Mouse (Mus musculus) heart, embryonic 16.5 days (tissue): Measurements from ENCODE around the gene Abcf1. TPM values are rescaled to one million over a fixed set of nuclear protein-coding genes. Genes with fewer than 3 reads are reported as not detected.
A peak's percentile ranks its signal among the peaks of the same experiment; 100 is the strongest.

Source experiments
- ATAC-seq: fragments of 200-750 bp; cut with Nextera tagmentation; replicated peaks from 2 replicates; pipeline ENCODE4 v1.8.0; 2017; ENCODE audit warnings: moderate number of reproducible peaks; ENCODE audit not compliant: insufficient read depth, low FRiP score; ENCODE audit errors: extremely low read depth
- H3K27ac ChIP-seq: fragments of 300-500 bp; sonication (generic); 2 replicates; pipeline ENCODE4 v1.5.1; 2014; ENCODE audit warnings: mild to moderate bottlenecking, low read length, control low read depth, moderate library complexity
- H3K27me3 ChIP-seq: fragments of 300-500 bp; sonication (generic); 2 replicates; pipeline ENCODE4 v1.6.1; 2014; ENCODE audit warnings: low read length, mixed read lengths; ENCODE audit not compliant: control insufficient read depth, insufficient read depth
- H3K36me3 ChIP-seq: fragments of 300-500 bp; sonication (generic); 2 replicates; pipeline ENCODE4 v1.6.1; 2014; ENCODE audit not compliant: control insufficient read depth, insufficient read depth
- H3K4me1 ChIP-seq: fragments of 300-500 bp; sonication (generic); 2 replicates; pipeline ENCODE4 v1.6.1; 2014; ENCODE audit warnings: low read length, mixed read lengths; ENCODE audit not compliant: control insufficient read depth, insufficient read depth
- H3K4me2 ChIP-seq: fragments of 300-500 bp; sonication (generic); 2 replicates; pipeline ENCODE4 v1.6.1; 2014; ENCODE audit warnings: low read depth, mild to moderate bottlenecking, control low read depth, low read length
- H3K4me3 ChIP-seq: fragments of 300-500 bp; sonication (generic); 2 replicates; pipeline ENCODE4 v1.5.1; 2014; ENCODE audit warnings: mild to moderate bottlenecking, control low read depth, low read length
- H3K9ac ChIP-seq: fragments of 300-500 bp; sonication (generic); 2 replicates; pipeline ENCODE4 v1.6.1; 2014; ENCODE audit warnings: low read length, control low read depth
- H3K9me3 ChIP-seq: fragments of 300-500 bp; sonication (generic); replicated peaks from 2 replicates; pipeline ENCODE4 v1.6.1; 2016; ENCODE audit warnings: low read length; ENCODE audit not compliant: control insufficient read depth
- WGBS: fragments of 180-500 bp; shearing (Covaris S2); extraction: QIAGEN DNeasy Blood & Tissue Kit; methylation state at CpG from one replicate; pipeline ENCODE4 v1.1.7; 2014; 5-methylcytosine and 5-hydroxymethylcytosine counted together
- polyA plus RNA-seq: library from polyadenylated mRNA; unstranded; fragments of >200 nt; fragmentation: Nextera tagmentation; extraction: Ambion mirVana; gene quantifications from 2 replicates; pipeline ENCODE4 v1.2.1, GENCODE M21; 2015

The Abcf1 gene
- polyA plus RNA-seq, 1 experiment from 2014 or later, result 63.2 TPM

DNA sequence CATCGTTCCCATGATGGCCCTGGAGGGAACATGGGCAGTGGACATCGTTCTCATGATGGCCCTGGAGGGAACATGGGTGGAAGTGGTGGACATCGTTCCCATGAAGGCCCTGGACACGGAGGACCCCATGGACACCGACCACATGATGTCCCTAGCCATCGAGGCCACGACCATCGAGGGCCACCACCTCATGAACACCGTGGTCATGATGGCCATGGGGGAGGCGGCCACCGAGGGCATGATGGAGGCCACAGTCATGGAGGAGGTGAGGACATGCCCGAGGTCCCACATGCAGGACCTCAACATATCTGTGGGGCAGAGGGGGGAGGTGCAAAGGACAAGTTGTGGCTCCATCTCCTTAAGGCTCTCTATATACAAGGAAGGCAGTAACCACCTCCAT, 38.9 kb downstream of the Abcf1 start:
- peaks cover 47% of the 10 kb centered on the region for H3K36me3 ChIP-seq
- H3K4me2 ChIP-seq, result no peak overlapping the region
- no peak overlapping the region for H3K27ac ChIP-seq
- H3K9ac ChIP-seq, result no peak overlapping the region
- WGBS, result 95% methylated on average over 12 of the region's 12 CpGs
- H3K9me3 ChIP-seq, result no peaks in the 10 kb centered on the region
- H3K27me3 ChIP-seq, result no peaks in the 10 kb centered on the region
- H3K4me1 ChIP-seq, result no peaks in the 10 kb centered on the region
- ATAC-seq, result no peak
- H3K4me3 ChIP-seq, result no peak overlapping the region

DNA sequence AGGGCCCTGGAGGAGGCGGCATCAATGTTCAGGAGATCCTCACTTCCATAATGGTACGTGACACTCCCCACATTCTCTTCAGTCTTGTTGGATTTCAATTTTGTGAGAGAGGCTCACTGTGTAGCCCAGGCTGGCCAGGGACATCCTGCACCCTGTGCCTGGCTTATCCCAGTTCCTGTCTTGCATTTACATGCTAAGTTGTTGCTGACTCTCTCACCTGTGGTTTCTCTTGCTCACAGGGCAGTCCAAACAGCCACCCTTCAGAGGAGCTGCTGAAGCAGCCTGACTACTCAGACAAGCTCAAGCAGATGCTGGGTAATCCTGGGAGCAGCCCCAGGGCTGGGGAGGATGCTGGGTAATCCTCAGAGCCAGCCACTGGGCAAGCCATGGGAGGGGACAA, 40.0 kb downstream of the Abcf1 start:
- no peak for ATAC-seq
- Histone ChIP-seq H3K9me3 (no peaks in the 10 kb centered on the region), H3K9ac (no peak overlapping the region), H3K4me1 (no peaks in the 10 kb centered on the region), H3K4me2 (no peak overlapping the region), H3K27ac (no peak overlapping the region), H3K36me3 (peaks cover 54% of the 10 kb centered on the region), H3K4me3 (no peak overlapping the region), H3K27me3 (no peaks in the 10 kb centered on the region)
- WGBS, result 98% methylated on average over 2 of the region's 2 CpGs

DNA sequence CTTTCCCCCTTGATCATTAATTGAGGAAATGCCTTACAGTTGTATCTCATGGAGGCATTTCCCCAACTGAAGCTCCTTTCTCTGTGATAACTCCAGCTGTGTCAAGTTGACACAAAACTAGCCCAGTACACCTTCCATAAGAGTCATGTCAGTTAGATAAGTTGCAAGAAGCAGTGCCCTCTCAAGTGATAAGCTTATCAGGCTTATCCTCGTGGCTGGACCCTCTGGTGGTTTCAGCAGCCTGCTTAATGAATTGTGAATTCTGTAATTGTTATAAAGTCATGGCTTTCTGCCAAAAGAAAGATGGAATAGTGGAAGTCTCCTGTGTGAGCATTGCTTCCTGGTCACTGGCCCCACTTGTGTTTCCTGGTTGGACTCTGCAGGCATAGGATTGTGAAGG, 42.1 kb downstream of the Abcf1 start:
- Histone ChIP-seq H3K36me3 (peaks cover 65% of the 10 kb centered on the region), H3K4me3 (no peak overlapping the region), H3K27ac (no peak overlapping the region), H3K27me3 (no peaks in the 10 kb centered on the region), H3K4me1 (no peaks in the 10 kb centered on the region), H3K9ac (no peak overlapping the region), H3K9me3 (no peaks in the 10 kb centered on the region), H3K4me2 (no peak overlapping the region)
- 15% methylated on average over 1 of the region's 1 CpGs for WGBS
- ATAC-seq, result no peak

DNA sequence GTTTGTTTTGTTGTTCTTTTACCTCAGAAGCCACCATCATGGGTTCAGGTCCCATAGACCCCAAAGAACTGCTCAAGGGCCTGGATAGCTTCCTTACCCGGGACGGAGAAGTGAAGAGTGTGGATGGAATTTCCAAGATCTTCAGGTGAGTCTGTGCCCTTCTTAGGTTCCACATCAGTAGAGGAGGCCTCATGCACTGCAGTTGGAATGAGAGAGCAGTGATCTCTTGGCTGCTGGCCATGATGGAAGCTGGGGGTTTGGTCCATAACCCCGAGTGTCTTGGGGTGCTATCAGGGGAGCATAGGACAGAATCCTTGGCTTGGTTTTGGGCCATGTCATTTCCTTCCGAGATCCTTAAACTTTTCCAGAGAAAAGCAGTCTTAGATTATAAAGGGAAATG, 46.3 kb downstream of the Abcf1 start:
- Histone ChIP-seq H3K9ac (no peak overlapping the region), H3K4me1 (peaks cover 13% of the 10 kb centered on the region), H3K9me3 (no peaks in the 10 kb centered on the region), H3K4me3 (no peak overlapping the region), H3K36me3 (peaks cover 41% of the 10 kb centered on the region), H3K27me3 (no peaks in the 10 kb centered on the region), H3K27ac (no peak overlapping the region), H3K4me2 (no peak overlapping the region)
- ATAC-seq, result no peak
- 84% methylated on average over 4 of the region's 4 CpGs for WGBS

DNA sequence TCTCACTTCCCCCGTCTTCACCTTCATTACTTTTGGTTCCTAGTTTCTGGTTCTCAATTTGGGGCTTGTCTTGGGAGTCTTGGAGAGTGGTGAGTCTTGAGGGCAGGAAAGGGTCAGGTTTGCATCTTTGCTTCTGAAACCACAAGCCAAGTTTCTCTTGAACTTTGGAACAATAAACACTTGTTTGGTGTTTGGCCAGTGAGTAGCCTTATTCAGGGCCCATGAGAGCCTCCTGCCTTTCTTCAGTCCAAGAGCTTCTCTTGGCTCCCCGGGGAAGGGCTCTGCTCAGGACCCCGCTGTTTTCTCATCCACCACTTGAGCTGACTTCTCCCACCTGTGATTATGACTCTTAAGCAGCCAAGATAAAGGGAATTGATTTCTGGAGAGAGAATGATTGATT, 47.0 kb downstream of the Abcf1 start:
- H3K4me1 ChIP-seq, result peaks cover 13% of the 10 kb centered on the region
- H3K27me3 ChIP-seq, result no peaks in the 10 kb centered on the region
- H3K4me3 ChIP-seq, result no peak overlapping the region
- H3K9me3 ChIP-seq, result no peaks in the 10 kb centered on the region
- no peak for ATAC-seq
- peaks cover 34% of the 10 kb centered on the region for H3K36me3 ChIP-seq
- no peak overlapping the region for H3K9ac ChIP-seq
- H3K27ac ChIP-seq, result no peak overlapping the region
- no peak overlapping the region for H3K4me2 ChIP-seq
- 84% methylated on average over 3 of the region's 3 CpGs for WGBS

DNA sequence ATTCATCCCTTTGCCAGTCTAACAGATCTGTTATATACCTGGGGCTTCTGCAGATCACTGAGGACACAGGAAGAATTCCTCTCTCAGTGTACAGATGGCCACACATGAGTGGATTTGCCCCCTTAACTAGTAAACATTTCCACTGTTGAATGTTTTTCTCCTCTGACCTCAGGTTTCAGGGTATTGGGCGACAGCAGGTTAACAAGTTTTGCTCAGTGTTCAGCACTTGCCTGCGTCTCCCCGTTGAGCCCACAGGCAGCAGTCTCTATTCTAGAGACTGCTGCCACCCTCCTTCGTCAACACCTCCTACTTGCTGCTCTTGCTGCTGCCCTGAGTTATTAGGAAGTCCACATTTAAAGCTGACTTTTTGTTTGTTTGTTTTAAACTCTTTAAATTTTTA, 47.9 kb downstream of the Abcf1 start:
- no peak overlapping the region for H3K9ac ChIP-seq
- no peaks in the 10 kb centered on the region for H3K9me3 ChIP-seq
- no peak overlapping the region for H3K4me2 ChIP-seq
- H3K4me3 ChIP-seq, result no peak overlapping the region
- H3K36me3 ChIP-seq, result peaks cover 28% of the 10 kb centered on the region
- WGBS, result 60% methylated on average over 4 of the region's 4 CpGs
- H3K4me1 ChIP-seq, result peaks cover 13% of the 10 kb centered on the region
- ATAC-seq, result no peak
- no peaks in the 10 kb centered on the region for H3K27me3 ChIP-seq
- H3K27ac ChIP-seq, result no peak overlapping the region

DNA sequence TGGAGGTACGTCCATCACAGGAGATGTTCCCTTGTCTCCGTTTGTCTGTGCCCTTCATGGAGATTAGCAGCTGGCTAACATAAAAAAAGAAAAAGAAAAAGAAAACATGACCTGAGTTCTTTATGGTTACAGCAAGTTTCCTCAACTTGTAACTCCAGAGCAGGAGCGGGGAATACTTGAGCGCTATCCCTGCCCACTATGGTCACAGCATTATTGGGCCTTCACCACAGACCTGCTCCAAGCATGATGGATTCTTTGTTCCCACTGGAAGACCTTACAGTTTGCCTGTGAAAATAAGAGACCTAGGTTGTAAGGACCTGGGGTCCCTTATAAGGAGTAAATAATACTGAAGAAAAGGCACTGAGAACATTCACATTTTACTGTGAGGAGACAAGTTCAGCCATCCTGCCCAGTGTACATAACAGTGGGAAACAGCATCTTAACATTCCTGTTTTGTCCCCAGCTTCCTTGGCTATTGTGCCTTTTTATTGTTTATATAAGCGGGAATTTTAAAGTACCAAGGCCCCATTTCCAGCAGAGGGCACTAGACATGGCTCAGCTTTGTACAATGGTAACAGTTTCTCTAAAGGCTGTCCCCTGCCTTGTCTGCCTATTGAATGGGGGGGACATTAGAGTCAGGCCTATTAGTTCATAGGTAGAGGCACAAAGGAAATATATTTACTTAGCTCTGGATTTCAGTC, 48.5 kb downstream of the Abcf1 start:
- peaks cover 13% of the 10 kb centered on the region for H3K4me1 ChIP-seq
- no peaks in the 10 kb centered on the region for H3K27me3 ChIP-seq
- H3K4me2 ChIP-seq, result no peak overlapping the region
- H3K9ac ChIP-seq, result no peak overlapping the region
- H3K9me3 ChIP-seq, result no peaks in the 10 kb centered on the region
- peaks cover 21% of the 10 kb centered on the region for H3K36me3 ChIP-seq
- no peak overlapping the region for H3K27ac ChIP-seq
- H3K4me3 ChIP-seq, result no peak overlapping the region
- 76% methylated on average over 5 of the region's 5 CpGs for WGBS
- ATAC-seq, result no peak

DNA sequence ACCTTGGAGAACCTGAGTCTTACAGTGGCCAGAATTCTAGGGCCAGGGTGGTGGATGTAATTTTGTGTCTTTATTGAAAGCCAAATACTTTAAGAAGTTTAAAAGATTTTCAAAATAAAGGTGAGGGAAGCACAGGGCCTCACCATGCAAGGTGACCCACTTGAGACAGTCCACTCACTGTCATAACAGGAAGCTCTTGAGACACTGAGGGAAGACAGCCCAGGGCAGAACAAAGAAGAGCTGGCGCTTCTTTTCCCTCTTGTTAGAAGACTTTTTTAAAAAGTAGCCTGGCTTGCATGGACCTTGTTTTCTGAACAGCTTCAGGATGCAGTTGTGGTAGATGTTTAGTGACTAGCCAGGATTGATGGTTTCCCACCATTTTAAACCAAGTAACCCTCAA, 49.2 kb downstream of the Abcf1 start:
- 52% methylated on average over 1 of the region's 1 CpGs for WGBS
- Histone ChIP-seq H3K9ac (no peak overlapping the region), H3K27ac (peak overlapping the region; percentile 99), H3K36me3 (peaks cover 18% of the 10 kb centered on the region), H3K4me3 (no peak overlapping the region), H3K27me3 (no peaks in the 10 kb centered on the region), H3K4me1 (peaks cover 15% of the 10 kb centered on the region), H3K4me2 (peak overlapping the region; percentile 98; the same call in 1 of the 2 replicates), H3K9me3 (no peaks in the 10 kb centered on the region)
- no peak for ATAC-seq

DNA sequence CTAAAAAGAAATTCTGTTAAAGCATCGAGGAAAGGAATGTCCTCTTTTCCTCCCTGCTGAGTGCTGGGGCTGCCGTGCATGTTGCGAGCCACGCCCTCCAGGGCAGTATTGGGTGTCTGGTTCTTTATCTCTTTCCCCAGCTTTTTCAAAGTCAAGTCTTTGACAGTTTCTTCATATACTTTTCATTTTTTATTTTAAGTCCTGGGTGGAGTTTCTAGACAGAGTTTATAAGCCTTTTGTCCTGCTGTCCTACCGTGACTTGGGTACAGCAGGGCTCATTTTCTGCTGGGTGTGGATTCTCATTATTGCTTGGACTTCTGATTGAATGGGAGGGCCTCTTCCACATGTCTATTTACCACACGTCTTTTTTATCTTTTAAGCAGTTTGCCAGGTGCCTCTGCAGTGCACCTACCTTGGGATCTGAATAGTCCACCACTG, 49.7 kb downstream of the Abcf1 start:
- no peak for ATAC-seq
- peaks cover 14% of the 10 kb centered on the region for H3K36me3 ChIP-seq
- peak overlapping the region; percentile 98 for H3K4me2 ChIP-seq
- H3K4me1 ChIP-seq, result peaks cover 19% of the 10 kb centered on the region
- peak overlapping the region; percentile 99 for H3K27ac ChIP-seq
- H3K4me3 ChIP-seq, result peak overlapping the region; percentile 16; the same call in 1 of the 2 replicates
- peak overlapping the region; percentile 77 for H3K9ac ChIP-seq
- 37% methylated on average over 6 of the region's 6 CpGs for WGBS
- H3K9me3 ChIP-seq, result no peaks in the 10 kb centered on the region
- no peaks in the 10 kb centered on the region for H3K27me3 ChIP-seq
